Mouse (Mus musculus) forebrain, postnatal 0 days (tissue): ENCODE measurements around the gene Asdurf. TPM values are rescaled to one million over a fixed set of nuclear protein-coding genes. Genes with fewer than 3 reads are reported as not detected.
"Not testable (repeated sequence)": the region's sequence is repeated elsewhere in the genome, so short reads cannot be mapped to it uniquely, and the experiment has no call there.

ENCODE experiments used
- ATAC-seq: fragments of 200-750 bp; cut with Nextera tagmentation; 2 replicates; pipeline ENCODE4 v1.8.0; 2017; ENCODE audit warnings: mild to moderate bottlenecking, moderate library complexity
- DNase-seq: peaks from one replicate; pipeline ENCODE4 v3.0.0-alpha.2; 2015
- H3K27ac ChIP-seq: fragments of 300-500 bp; sonication (generic); 2 replicates; pipeline ENCODE4 v1.5.1; 2014; ENCODE audit warnings: low read depth, mild to moderate bottlenecking, antibody characterized with exemption, low read length, moderate library complexity, mixed read lengths
- H3K27me3 ChIP-seq: fragments of 300-500 bp; sonication (generic); 2 replicates; pipeline ENCODE4 v1.6.1; 2014; ENCODE audit warnings: mild to moderate bottlenecking, low read length, mixed read lengths; ENCODE audit not compliant: insufficient read depth
- H3K36me3 ChIP-seq: fragments of 300-500 bp; sonication (generic); 2 replicates; pipeline ENCODE4 v1.6.1; 2014; ENCODE audit warnings: mild to moderate bottlenecking, moderate library complexity; ENCODE audit not compliant: insufficient read depth
- H3K4me1 ChIP-seq: fragments of 300-500 bp; sonication (generic); 2 replicates; pipeline ENCODE4 v1.6.1; 2014; ENCODE audit warnings: antibody characterized with exemption; ENCODE audit not compliant: insufficient read depth
- H3K4me2 ChIP-seq: fragments of 300-500 bp; sonication (generic); 2 replicates; pipeline ENCODE4 v1.6.1; 2014; ENCODE audit warnings: low read depth, mild to moderate bottlenecking, moderate library complexity
- H3K4me3 ChIP-seq: fragments of 300-500 bp; sonication (generic); 2 replicates; pipeline ENCODE4 v1.5.1; 2014; ENCODE audit warnings: low read depth, low read length, mixed read lengths
- H3K9ac ChIP-seq: fragments of 300-500 bp; sonication (generic); 2 replicates; pipeline ENCODE4 v1.6.1; 2014; ENCODE audit warnings: mild to moderate bottlenecking
- H3K9me3 ChIP-seq: fragments of 300-500 bp; sonication (generic); 2 replicates; pipeline ENCODE4 v1.6.1; 2016; ENCODE audit warnings: low read length
- CTCF ChIP-seq: sonication (generic); IDR thresholded peaks from 2 replicates; pipeline ENCODE4 v1.5.1; 2016; ENCODE audit warnings: antibody characterized with exemption, control low read depth, low read depth
- WGBS: fragments of 180-500 bp; shearing (Covaris S2); extraction: QIAGEN DNeasy Blood & Tissue Kit; methylation state at CpG from one replicate; pipeline ENCODE4 v1.1.7; 2014; 5-methylcytosine and 5-hydroxymethylcytosine counted together
- polyA plus RNA-seq: library from polyadenylated mRNA; unstranded; fragments of >200 nt; fragmentation: Nextera tagmentation; extraction: Ambion mirVana; gene quantifications from 2 replicates; pipeline ENCODE4 v1.2.1, GENCODE M21; 2015
- total RNA-seq: library from RNA; depleted of rRNA; stranded (reverse); fragments of >200 nt; gene quantifications from 2 replicates; pipeline ENCODE4 v1.2.3, GENCODE M21; 2014; rRNA removed

Asdurf gene
- total RNA-seq (not detected in 2 replicates), polyA plus RNA-seq (5.9 and 14.1 TPM in 2 replicates)

DNA sequence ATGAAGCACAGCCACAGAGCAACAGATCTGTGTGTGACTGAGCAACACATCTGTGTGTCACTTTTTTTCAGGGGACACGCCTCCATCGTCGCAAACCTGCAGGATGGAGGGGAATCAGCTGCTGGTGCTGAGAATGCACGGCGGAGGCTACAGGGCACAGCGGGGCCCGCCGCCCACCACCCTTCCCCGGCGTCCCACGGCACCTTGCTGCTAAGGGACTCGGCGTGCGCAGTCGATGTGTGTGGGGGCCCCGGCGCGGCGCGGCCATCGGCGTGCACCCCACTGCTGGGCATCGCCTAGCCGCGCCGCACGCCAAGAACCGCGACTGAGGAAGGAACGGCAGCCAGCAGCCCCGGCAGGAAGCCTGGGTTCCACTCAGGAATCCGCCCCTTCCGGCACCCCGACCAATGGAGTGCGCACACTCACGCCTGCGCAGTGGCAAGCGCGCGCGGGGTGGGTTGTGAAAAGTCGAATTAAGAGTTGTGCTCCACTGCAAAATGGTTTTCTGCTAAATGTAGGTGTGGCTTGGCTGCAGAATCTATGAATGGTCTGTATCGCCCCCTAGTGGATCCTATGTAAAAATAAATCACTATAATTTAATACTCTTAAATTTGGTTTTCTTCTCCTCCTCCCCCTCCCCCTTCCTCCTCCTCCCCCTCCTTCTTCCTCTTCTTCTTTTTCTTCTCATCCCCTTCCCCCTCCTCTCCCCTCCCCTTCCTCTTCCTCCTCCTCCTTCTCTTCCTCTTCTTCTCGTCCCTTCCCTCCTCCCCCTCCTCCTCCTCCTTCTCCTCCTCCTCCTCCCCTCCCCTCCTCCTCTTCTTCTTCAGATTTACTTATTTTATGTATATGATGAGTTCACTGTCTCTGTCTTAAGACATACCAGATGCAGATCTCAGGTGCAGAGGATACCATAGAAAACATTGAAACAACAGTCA lies at the start of gene Asdurf, which contains the start of the genes Gm28551 and Asnsd1:
Gene Asdurf, minus strand, starts transcription at position 293 of the 935 bp plus-strand sequence.
Gene Gm28551, minus strand, starts transcription at position 341 of the 935 bp plus-strand sequence.
Gene Asnsd1, minus strand, starts transcription at position 426 of the 935 bp plus-strand sequence.
- H3K36me3 ChIP-seq = peaks cover 13% of the 10 kb centered on the region
- peak within 1 kb of the TSS; percentile 53 for H3K4me2 ChIP-seq
- H3K4me1 ChIP-seq = peaks cover 6% of the 10 kb centered on the region; the same call in 1 of the 2 replicates
- WGBS = under 1% methylated on average over 44 of the region's 44 CpGs
- H3K27me3 ChIP-seq = no peaks in the 10 kb centered on the region
- TF ChIP-seq CTCF = peak; percentile 71
- DNase-seq (peak; percentile 99), ATAC-seq (peak; percentile 100)
- peak within 1 kb of the TSS; percentile 90 for H3K27ac ChIP-seq
- H3K9me3 ChIP-seq = no peaks in the 10 kb centered on the region
- peak within 1 kb of the TSS; percentile 90 for H3K4me3 ChIP-seq
- peak within 1 kb of the TSS; percentile 91 for H3K9ac ChIP-seq

DNA sequence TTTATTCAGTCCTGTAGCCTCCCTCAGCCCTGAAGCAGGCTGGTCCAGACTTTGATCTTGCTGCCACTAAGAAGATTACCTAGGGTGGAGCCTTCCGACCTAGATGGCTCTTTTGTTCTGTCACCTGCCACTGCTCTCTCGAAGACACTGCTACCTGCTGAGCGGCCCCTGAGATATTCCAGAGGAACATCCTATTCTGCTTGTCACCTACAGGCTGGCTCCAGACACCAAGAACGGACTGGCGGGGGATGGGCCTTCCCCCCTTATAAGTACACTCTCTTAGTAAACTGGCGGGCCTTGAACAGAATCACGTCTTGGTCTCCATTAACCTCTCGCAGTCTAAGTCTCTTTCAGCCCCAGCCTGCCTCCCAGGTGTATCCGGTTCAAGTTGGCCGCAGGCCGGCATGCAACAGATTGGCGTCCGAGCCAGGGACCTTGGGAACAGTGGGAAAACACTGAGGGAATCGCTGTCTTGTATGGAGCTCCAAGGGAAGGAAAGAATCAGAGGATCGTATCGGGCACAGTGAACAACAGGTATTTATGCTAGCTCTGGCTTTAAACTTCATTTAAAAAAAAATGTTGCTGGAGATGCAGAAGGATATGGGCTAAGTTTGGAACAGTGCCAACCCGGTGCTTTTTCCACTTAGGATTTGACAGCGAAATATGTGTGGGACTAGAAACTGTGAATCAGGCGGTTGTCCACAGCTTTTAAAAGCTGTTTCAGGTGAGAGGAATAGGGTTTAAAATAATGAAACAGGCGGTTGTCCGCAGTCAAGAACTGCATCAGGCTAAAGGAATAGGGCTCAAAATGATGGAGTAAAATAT lies 41.7 kb upstream of the Asdurf start:
- not testable (repeated sequence) for ATAC-seq, H3K36me3 ChIP-seq, H3K9me3 ChIP-seq, H3K27ac ChIP-seq, H3K4me3 ChIP-seq, H3K27me3 ChIP-seq, H3K9ac ChIP-seq, H3K4me1 ChIP-seq
- DNase-seq = peak; percentile 8
- H3K4me2 ChIP-seq = peak overlapping the region; percentile 35
- WGBS = 30% methylated on average over 21 of the region's 21 CpGs

- Histone ChIP-seq H3K27ac (no peak overlapping the region), H3K27me3 (no peaks in the 10 kb centered on the region), H3K9ac (no peak overlapping the region), H3K4me3 (no peak overlapping the region), H3K4me2 (no peak overlapping the region), H3K9me3 (no peaks in the 10 kb centered on the region), H3K4me1 (no peaks in the 10 kb centered on the region), H3K36me3 (no peaks in the 10 kb centered on the region)
- 83% methylated on average over 9 of the region's 14 CpGs for WGBS
- TF ChIP-seq CTCF = no peak
- DNase-seq (no peak), ATAC-seq (no peak)
Measured at GRCm38 (mm10) chr1:53388762-53389161, 36.3 kb upstream of the Asdurf start.

GRCm38 (mm10) chr1:53384085-53384688 lies 31.8 kb upstream of the Asdurf start:
- H3K4me1 ChIP-seq = no peaks in the 10 kb centered on the region
- H3K27ac ChIP-seq = no peak overlapping the region
- no peaks in the 10 kb centered on the region for H3K36me3 ChIP-seq
- H3K4me2 ChIP-seq = no peak overlapping the region
- no peaks in the 10 kb centered on the region for H3K9me3 ChIP-seq
- WGBS = 19% methylated on average over 6 of the region's 6 CpGs
- H3K4me3 ChIP-seq = no peak overlapping the region
- ATAC-seq = peak; percentile 42
- no peak for TF ChIP-seq CTCF
- no peak for DNase-seq
- no peaks in the 10 kb centered on the region for H3K27me3 ChIP-seq
- H3K9ac ChIP-seq = no peak overlapping the region

DNA sequence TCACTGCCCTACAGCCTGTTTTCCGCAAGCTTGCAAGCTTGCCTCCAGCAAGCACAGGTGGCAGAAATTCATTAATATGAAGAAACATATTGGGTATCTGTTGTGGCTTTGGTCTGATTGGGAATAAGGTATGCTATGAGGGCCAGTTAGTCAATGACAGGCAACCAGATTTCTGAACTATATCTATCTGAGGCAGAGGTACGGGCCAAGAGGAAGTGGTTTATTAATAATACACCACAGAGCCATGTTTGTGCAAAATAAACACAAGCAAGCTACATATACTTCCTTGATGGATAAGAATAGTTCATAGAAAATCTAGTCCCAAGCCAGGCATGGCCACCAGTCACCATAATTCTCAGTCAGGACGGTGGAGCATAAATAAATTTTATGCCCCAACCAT lies 25.3 kb upstream of the Asdurf start:
- 67% methylated on average over 3 of the region's 3 CpGs for WGBS
- Histone ChIP-seq H3K27ac (no peak overlapping the region), H3K9me3 (no peaks in the 10 kb centered on the region), H3K4me3 (no peak overlapping the region), H3K36me3 (no peaks in the 10 kb centered on the region), H3K9ac (no peak overlapping the region), H3K4me2 (no peak overlapping the region), H3K4me1 (no peaks in the 10 kb centered on the region), H3K27me3 (no peaks in the 10 kb centered on the region)
- ATAC-seq (no peak), DNase-seq (no peak)
- no peak for TF ChIP-seq CTCF

DNA sequence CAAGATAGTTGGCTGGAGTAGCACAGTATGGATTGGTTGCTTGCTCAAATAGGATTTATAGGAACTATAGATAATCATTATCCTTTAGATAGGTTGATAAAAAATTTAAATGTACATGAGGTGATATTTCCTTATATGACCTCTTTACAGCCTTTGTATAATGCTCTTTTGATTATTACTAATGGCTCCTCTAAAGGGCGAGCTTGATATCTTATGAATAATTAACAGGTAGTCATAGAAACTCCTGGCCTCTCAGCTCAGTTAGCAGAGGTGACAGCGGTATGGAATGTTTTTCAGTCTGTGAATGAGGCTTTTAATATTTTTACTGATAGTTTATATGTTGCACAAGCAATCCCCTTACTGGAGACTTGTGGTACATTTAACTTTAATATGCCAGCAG lies 23.5 kb upstream of the Asdurf start:
- 78% methylated on average over 2 of the region's 2 CpGs for WGBS
- not testable (repeated sequence) for H3K27ac ChIP-seq

More for the DNA sequence above, 23.5 kb upstream of the Asdurf start:
- not testable (repeated sequence) for DNase-seq, H3K36me3 ChIP-seq, ATAC-seq, H3K4me2 ChIP-seq, H3K4me3 ChIP-seq, H3K27me3 ChIP-seq, H3K9me3 ChIP-seq, H3K9ac ChIP-seq, H3K4me1 ChIP-seq
